Mouse (Mus musculus): ENCODE data around the gene Pcnp.

The Pcnp gene

DNA sequence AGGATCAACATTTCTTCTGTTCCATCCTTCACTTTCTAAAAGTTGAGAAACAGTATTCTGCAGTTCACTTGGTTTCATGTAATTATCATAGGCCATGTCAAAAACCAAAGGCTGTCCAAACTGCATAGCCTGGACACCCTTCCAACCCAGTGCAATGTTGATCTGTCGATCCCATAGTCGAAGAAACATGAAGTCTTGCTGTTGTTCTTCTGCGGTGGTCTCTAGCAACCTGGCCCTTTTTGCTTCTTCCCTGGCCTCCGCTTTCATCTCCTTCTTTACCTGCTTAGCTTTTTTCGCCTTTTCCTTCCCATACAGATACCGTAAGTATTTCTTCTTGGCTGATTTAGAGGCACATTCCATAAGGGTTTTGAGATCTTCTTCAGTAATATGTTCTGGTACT, 5.0 kb upstream of the Pcnp start:
- no peak for DNase-seq

- no peak for DNase-seq
Measured at GRCm38 (mm10) chr16:56028722-56029551, 602 bp downstream of the Pcnp start.

DNA sequence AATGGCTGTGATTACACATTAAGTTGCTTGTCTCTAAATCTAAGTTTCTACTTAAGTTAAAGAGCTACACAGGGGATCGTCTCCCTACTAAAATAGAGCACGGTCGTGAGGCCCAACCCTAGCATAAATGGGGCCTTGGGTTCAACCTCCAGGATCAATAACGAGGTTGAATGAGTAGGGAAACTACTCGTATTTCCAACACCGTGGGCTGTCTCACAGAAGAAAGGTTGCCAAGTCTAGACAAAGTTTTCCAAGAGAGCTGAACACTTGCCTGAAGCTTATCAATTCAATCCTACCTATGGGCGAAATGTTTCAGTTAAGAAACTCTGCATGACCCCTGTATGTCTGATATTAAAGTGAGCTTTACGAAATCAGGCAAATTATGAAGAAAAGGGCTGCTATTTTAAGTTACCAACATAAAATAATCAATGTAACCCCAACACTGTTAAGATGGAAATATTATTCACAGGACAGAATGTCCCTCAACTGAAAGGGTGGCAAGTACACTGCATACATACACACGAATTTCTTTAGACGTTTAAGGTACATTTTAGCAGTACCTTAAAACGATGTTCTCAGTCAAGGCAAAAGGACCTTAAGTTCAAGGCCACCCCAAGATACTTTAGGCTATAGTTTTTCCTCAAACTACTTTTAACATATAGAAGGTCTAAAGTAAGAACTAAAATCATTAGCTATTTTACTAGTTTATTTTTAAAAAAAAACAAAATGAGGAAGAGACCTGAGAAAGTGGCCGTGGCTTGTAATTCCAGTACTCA, 1.5 kb downstream of the Pcnp start:
- no peak for DNase-seq

- DNase-seq: no peak
Measured at GRCm38 (mm10) chr16:56019660-56020059, 9.9 kb downstream of the Pcnp start.

DNA sequence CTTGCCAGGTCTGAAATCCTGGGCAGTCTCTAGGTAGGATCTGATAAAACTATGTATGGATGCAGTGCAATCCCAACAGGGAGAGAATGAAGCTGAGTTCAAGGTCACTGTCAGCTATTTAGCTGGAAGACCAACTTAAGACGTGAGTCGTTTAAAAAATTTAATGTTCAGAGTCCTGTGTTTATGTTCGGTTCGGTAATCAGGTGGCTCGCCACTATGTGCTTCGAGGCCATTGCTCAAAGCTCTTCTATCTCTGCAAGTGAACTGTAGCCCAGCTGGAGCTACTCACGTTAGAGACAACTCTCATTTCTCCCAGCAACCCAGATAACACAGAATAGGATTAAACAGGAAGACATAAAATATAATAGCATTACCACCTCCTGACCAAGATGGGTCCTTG, 15.5 kb downstream of the Pcnp start:
- DNase-seq: no peak

- DNase-seq: no peak
Measured at GRCm38 (mm10) chr16:56012789-56013743, 16.5 kb downstream of the Pcnp start.

GRCm38 (mm10) chr16:56008862-56009261, 20.7 kb downstream of the Pcnp start:
- no peak for DNase-seq

DNA sequence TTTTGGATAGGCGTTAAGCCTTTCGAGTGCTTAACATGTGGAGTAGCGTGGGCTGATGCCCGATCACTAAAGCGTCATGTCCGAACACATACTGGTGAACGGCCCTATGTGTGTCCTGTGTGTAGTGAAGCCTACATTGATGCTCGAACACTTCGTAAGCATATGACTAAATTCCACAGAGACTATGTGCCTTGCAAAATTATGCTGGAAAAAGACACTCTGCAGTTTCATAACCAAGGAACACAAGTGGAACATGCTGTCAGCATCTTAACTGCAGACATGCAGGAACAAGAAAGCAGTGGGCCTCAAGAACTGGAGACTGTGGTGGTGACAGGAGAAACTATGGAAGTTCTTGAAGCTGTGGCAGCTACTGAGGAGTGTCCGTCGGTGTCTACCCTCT, 22.7 kb downstream of the Pcnp start:
- no peak for DNase-seq

DNA sequence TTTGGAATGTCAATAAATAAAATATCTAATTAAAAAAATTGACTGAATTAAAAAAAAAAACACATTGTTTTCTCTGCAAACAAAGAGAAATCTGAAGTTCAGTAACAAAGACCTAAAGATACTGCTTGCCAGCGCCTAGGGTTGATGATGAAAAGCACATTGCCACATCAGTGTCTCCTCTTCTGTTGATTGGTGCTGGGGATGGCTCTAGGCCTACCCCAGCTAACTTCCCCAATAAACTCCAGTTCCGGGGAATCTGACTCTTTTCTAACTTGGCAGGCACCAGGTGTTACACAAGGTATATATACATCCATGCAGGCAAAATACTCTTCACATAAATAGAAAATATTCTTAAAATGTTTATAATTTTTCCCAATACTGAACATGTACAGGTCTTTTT, 35.3 kb downstream of the Pcnp start:
- no peak for DNase-seq

DNA sequence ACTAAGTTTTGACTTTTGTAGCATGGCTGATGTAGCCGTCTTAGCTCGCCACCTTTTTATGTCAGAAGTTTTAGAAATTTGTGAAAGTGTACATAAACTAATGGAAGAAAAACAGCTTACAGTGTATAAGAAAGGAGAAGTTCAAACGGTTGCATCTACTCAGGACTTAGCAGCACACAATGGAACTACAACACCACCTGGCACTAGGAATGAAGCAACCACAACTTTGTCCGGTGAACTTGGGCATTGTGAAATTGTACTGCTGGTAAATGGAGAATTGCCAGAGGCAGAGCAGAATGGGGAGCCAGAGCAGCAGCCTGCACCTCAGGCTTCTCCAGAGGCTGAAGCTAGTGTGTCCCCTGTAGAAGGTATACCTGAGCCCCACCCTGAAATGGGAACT, 39.2 kb downstream of the Pcnp start:
- no peak for DNase-seq

- no peak for DNase-seq
Measured at GRCm38 (mm10) chr16:55986001-55986400, 43.5 kb downstream of the Pcnp start.

GRCm38 (mm10) chr16:55974903-55975285, 54.6 kb downstream of the Pcnp start:
- no peak for DNase-seq

GRCm38 (mm10) chr16:55974256-55974902, 55.2 kb downstream of the Pcnp start:
- DNase-seq: peak; percentile 74

- DNase-seq: peak; percentile 98
Measured at GRCm38 (mm10) chr16:55973431-55974255, 55.9 kb downstream of the Pcnp start, which contains the start of gene Zbtb11. Gene Zbtb11, plus strand, starts transcription at chr16:55973883.

- no peak for DNase-seq
Measured at GRCm38 (mm10) chr16:55972626-55973201, 56.8 kb downstream of the Pcnp start.

- DNase-seq: no peak
Measured at GRCm38 (mm10) chr16:55971735-55972615, 57.6 kb downstream of the Pcnp start.

DNA sequence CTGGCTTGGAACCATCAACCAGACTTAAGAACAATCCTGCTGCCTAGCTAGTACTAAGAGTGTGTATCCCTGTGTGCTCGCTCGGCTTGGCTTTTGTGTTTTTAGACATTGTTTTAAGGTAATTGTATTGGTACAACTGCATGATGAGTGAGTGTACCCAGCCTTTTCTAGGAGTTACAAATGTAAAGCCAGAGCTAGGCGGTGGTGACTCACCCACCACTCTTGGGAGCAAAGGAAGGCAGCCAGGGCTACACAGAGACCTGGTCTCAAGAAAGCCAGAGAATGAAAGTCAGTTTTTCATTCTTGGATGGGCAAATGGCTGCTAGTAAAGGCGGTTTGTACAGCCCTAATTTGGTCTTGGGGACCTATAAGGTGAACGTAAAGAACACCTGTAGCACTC, 59.1 kb downstream of the Pcnp start:
- no peak for DNase-seq

DNA sequence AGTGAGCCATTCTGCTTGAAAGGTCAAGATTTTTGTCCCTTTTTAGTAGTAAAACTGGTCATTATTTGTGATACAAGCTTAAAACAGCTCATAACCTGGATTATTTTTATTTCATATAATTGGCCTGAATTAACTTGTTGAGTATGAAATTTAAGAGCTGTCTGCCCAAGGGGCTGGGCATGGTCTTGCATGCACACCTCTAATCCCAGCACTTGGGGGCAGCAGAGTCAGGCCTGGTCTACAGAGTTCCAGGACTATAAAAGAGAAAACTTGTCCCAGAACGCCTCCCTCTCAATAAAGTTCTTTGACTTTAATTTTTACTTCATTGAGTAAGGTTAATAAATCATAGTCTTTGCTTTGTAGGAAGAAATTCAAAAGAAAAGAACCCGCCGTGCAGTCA, 60.4 kb downstream of the Pcnp start:
- no peak for DNase-seq

DNA sequence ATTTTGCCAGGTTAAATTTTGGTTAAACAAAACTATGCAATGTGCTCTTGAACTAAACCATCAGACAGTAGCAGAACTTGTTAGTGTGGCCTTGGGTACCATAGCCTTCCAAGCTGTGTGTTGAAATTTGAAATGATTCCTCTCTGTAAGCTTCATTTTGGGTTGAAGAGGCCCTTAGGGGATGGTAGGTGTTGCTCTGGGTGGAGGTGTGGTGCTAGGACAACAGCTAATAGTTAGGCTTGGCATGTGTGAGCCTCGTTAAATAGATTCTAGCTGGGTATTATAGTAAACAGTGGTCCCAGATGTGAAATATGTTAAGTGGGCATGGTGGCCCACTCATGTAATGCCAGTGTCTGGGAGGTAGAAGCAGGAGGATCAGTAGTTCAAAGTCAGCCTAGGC, 62.3 kb downstream of the Pcnp start:
- DNase-seq: no peak

GRCm38 (mm10) chr16:55966212-55966871, 63.2 kb downstream of the Pcnp start, which contains the start of gene Rpl24:
Gene Rpl24, plus strand, starts transcription at chr16:55966275.
- DNase-seq: peak; percentile 96
